Mouse (Mus musculus): ENCODE measurements at regions not wholly inside any gene's neighbourhood (a gene's known extent, or its start where the extent isn't known, plus 50 kb on each side); places are given as distances from the start of the nearest gene placed in this dataset.

GRCm38 (mm10) chr3:41296152-41296809, 213.4 kb upstream of the Pgrmc2 start:
- H3K27me3 ChIP-seq (ENCODE audit: control insufficient read depth, insufficient read depth, low read length) = no peaks in the 10 kb centered on the region
- no peak overlapping the region for H3K9ac ChIP-seq (ENCODE audit: low read depth, low read length)
- H3K4me1 ChIP-seq (ENCODE audit: control insufficient read depth, insufficient read depth, low read length) = peaks cover 8% of the 10 kb centered on the region
- H3K79me2 ChIP-seq (replicated peaks; ENCODE audit: control insufficient read depth, insufficient read depth, low read length) = no peaks in the 10 kb centered on the region
- H3K27ac ChIP-seq = no peak overlapping the region
- intact Hi-C loops (cut with DNase I) = loop anchor here (5.0 kb wide), 3 partner anchors 71 to 266 kb away; no protein-coding TSS in a partner anchor
- H3K36me3 ChIP-seq (ENCODE audit: control insufficient read depth, insufficient read depth, low read length) = no peaks in the 10 kb centered on the region; the same call in none of the 2 replicates
- no peak overlapping the region for H3K4me3 ChIP-seq
- DNase-seq = peak in 1 of 2 experiments; percentile 8
- 79% methylated on average over 11 of the region's 11 CpGs for WGBS
- TF ChIP-seq POLR2A (IDR thresholded peaks at IDR 0.05; ENCODE audit: insufficient read depth, low read depth, low read length) (no peak), CTCF (IDR thresholded peaks at IDR 0.05) (no peak), EP300 (IDR thresholded peaks at IDR 0.05; ENCODE audit: insufficient read depth, low read depth, low read length) (no peak)

DNA sequence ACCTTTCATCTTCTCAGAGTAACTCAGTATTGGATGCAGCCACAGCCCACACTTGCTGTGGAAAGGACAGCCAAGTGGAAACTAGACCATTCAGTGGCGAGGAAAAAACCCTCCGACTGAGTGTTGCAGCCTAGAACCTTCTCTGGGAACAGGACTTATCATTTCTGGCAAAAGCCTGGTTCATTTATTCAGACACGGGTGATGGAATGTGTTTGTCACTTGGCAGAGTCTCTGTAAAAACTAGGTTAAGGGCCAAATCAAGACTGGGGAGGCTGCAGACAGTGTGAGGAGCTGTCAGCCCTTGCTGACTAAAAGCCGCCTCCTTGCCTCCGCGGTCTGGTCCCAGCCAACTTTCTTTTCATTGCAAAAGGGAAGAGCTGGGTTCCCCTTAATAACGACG, 212.3 kb upstream of the Pgrmc2 start:
- intact Hi-C loops (cut with DNase I) = loop anchor here (5.0 kb wide), 3 partner anchors 72 to 267 kb away; no protein-coding TSS in a partner anchor
- peak; percentile 64; the same call in 1 of the 2 replicates for TF ChIP-seq EP300 (IDR thresholded peaks at IDR 0.05; ENCODE audit: insufficient read depth, low read depth, low read length)
- TF ChIP-seq CTCF (IDR thresholded peaks at IDR 0.05) = no peak
- no peak; the same call in 1 of the 2 replicates for TF ChIP-seq POLR2A (IDR thresholded peaks at IDR 0.05; ENCODE audit: insufficient read depth, low read depth, low read length)
- H3K4me3 ChIP-seq = peak overlapping the region; percentile 8; the same call in 1 of the 2 replicates

DNA sequence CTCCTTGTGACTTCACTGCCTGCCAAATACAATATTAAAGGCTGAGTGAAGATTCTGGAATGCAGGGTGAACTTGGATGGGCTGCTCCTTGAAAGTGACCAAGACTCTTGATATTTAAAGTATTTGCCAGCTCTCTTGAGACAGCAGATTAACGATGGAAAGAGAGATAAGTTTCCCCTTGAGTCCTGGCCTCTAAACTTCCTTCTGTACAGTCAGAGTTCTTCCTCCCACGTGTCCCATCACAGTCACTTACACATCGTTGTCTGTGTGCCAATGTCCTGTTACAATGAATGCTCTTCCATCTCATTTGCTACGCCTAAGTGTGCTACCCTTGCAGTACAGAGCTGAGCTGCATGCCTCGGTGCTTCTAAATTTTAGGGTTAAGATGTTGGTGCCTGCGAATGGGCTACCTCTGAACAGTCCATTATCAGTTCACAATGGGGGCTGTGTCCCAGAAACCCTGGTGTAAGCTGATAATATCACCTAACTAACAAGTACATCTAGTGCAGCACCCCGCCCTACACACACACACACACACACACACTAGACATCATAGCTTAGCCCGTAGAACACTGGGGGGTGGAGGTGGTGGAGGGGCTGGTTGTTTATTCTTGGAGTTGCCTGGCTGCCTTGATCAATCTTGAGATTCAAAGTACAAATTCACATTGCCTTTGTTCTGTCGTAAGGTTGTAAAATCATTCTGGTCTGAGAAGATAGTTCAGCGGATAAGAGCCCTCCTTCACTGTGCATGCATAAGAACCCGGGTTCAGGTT, 207.9 kb upstream of the Pgrmc2 start:
- WGBS = 70% methylated on average over 11 of the region's 11 CpGs
- peaks cover 1% of the 10 kb centered on the region; the same call in 1 of the 2 replicates for H3K4me1 ChIP-seq (ENCODE audit: control insufficient read depth, insufficient read depth, low read length)
- H3K36me3 ChIP-seq (ENCODE audit: control insufficient read depth, insufficient read depth, low read length) = no peaks in the 10 kb centered on the region; the same call in none of the 2 replicates
- no peak overlapping the region for H3K9ac ChIP-seq (ENCODE audit: low read depth, low read length)
- no peaks in the 10 kb centered on the region for H3K79me2 ChIP-seq (replicated peaks; ENCODE audit: control insufficient read depth, insufficient read depth, low read length)
- no peak overlapping the region for H3K27ac ChIP-seq
- DNase-seq = no peak
- H3K4me3 ChIP-seq = no peak overlapping the region
- H3K27me3 ChIP-seq (ENCODE audit: control insufficient read depth, insufficient read depth, low read length) = no peaks in the 10 kb centered on the region
- no peak for TF ChIP-seq CTCF (IDR thresholded peaks at IDR 0.05)
- no peak for TF ChIP-seq POLR2A (IDR thresholded peaks at IDR 0.05; ENCODE audit: insufficient read depth, low read depth, low read length)
- TF ChIP-seq EP300 (IDR thresholded peaks at IDR 0.05; ENCODE audit: insufficient read depth, low read depth, low read length) = no peak
- intact Hi-C loops (cut with DNase I) = loop anchor here (5.0 kb wide), 1 partner anchor 108 kb away; no protein-coding TSS in a partner anchor

More for the DNA sequence above, 212.3 kb upstream of the Pgrmc2 start:
- H3K9ac ChIP-seq (ENCODE audit: low read depth, low read length) = no peak overlapping the region
- no peaks in the 10 kb centered on the region for H3K79me2 ChIP-seq (replicated peaks; ENCODE audit: control insufficient read depth, insufficient read depth, low read length)
- H3K27ac ChIP-seq = peak overlapping the region; percentile 54
- no peaks in the 10 kb centered on the region for H3K27me3 ChIP-seq (ENCODE audit: control insufficient read depth, insufficient read depth, low read length)
- H3K4me1 ChIP-seq (ENCODE audit: control insufficient read depth, insufficient read depth, low read length) = peaks cover 8% of the 10 kb centered on the region
- 29% methylated on average over 8 of the region's 8 CpGs for WGBS
- no peaks in the 10 kb centered on the region; the same call in none of the 2 replicates for H3K36me3 ChIP-seq (ENCODE audit: control insufficient read depth, insufficient read depth, low read length)
- DNase-seq = peak; percentile 51 to 81

- TF ChIP-seq EP300 (IDR thresholded peaks at IDR 0.05; ENCODE audit: insufficient read depth, low read depth, low read length) (no peak), CTCF (IDR thresholded peaks at IDR 0.05) (no peak), POLR2A (IDR thresholded peaks at IDR 0.05; ENCODE audit: insufficient read depth, low read depth, low read length) (no peak)
- 87% methylated on average over 4 of the region's 4 CpGs for WGBS
- no peak for DNase-seq
- no peak overlapping the region for H3K27ac ChIP-seq
- H3K4me1 ChIP-seq (ENCODE audit: control insufficient read depth, insufficient read depth, low read length) = peaks cover 1% of the 10 kb centered on the region
- no peak overlapping the region for H3K9ac ChIP-seq (ENCODE audit: low read depth, low read length)
- intact Hi-C loops (cut with DNase I) = no loop called here
- no peak overlapping the region for H3K4me3 ChIP-seq
- no peaks in the 10 kb centered on the region for H3K79me2 ChIP-seq (replicated peaks; ENCODE audit: control insufficient read depth, insufficient read depth, low read length)
- H3K27me3 ChIP-seq (ENCODE audit: control insufficient read depth, insufficient read depth, low read length) = no peaks in the 10 kb centered on the region
- H3K36me3 ChIP-seq (ENCODE audit: control insufficient read depth, insufficient read depth, low read length) = no peaks in the 10 kb centered on the region
Measured at GRCm38 (mm10) chr3:41288735-41289134, 205.9 kb upstream of the Pgrmc2 start.

- Histone ChIP-seq H3K27me3 (ENCODE audit: control insufficient read depth, insufficient read depth, low read length) (no peaks in the 10 kb centered on the region), H3K27ac (no peak overlapping the region), H3K79me2 (replicated peaks; ENCODE audit: control insufficient read depth, insufficient read depth, low read length) (no peaks in the 10 kb centered on the region), H3K36me3 (ENCODE audit: control insufficient read depth, insufficient read depth, low read length) (no peaks in the 10 kb centered on the region), H3K4me1 (ENCODE audit: control insufficient read depth, insufficient read depth, low read length) (peaks cover 1% of the 10 kb centered on the region), H3K9ac (ENCODE audit: low read depth, low read length) (no peak overlapping the region), H3K4me3 (no peak overlapping the region)
- no peak for TF ChIP-seq POLR2A (IDR thresholded peaks at IDR 0.05; ENCODE audit: insufficient read depth, low read depth, low read length)
- 83% methylated on average over 4 of the region's 4 CpGs for WGBS
- intact Hi-C loops (cut with DNase I) = no loop called here
- no peak for DNase-seq
Measured at GRCm38 (mm10) chr3:41288066-41288465, 205.2 kb upstream of the Pgrmc2 start.

GRCm38 (mm10) chr3:41285336-41285735, 202.5 kb upstream of the Pgrmc2 start:
- TF ChIP-seq CTCF (IDR thresholded peaks at IDR 0.05) (no peak), POLR2A (IDR thresholded peaks at IDR 0.05; ENCODE audit: insufficient read depth, low read depth, low read length) (no peak), EP300 (IDR thresholded peaks at IDR 0.05; ENCODE audit: insufficient read depth, low read depth, low read length) (no peak)
- peak overlapping the region; percentile 12 for H3K27ac ChIP-seq
- 50% methylated on average over 5 of the region's 5 CpGs for WGBS
- H3K36me3 ChIP-seq (ENCODE audit: control insufficient read depth, insufficient read depth, low read length) = no peaks in the 10 kb centered on the region
- intact Hi-C loops (cut with DNase I) = no loop called here
- no peaks in the 10 kb centered on the region for H3K27me3 ChIP-seq (ENCODE audit: control insufficient read depth, insufficient read depth, low read length)
- no peaks in the 10 kb centered on the region for H3K79me2 ChIP-seq (replicated peaks; ENCODE audit: control insufficient read depth, insufficient read depth, low read length)
- DNase-seq = no peak
- no peak overlapping the region for H3K9ac ChIP-seq (ENCODE audit: low read depth, low read length)
- peaks cover 1% of the 10 kb centered on the region for H3K4me1 ChIP-seq (ENCODE audit: control insufficient read depth, insufficient read depth, low read length)
- H3K4me3 ChIP-seq = no peak overlapping the region

All from heart, adult 2 months (tissue).